Mouse (Mus musculus): Measurements from ENCODE around the gene Nudt5. TPM values are rescaled to one million over a fixed set of nuclear protein-coding genes. Genes with fewer than 3 reads are reported as not detected.

The Nudt5 gene
- total RNA-seq, 1 experiment, result 67.8 TPM

- DNase-seq (ENCODE audit: low read depth, low spot score), result no peak
- Histone ChIP-seq H3K4me1 (ENCODE audit: control insufficient read depth in 2 of 2, insufficient read depth in 2 of 2, low read length in 2 of 2, poor library complexity in 1 of 2) (no peaks in the 10 kb centered on the region), H3K9ac (ENCODE audit: insufficient read depth, low read depth, low read length, poor library complexity, severe bottlenecking) (no peak overlapping the region), H3K36me3 (ENCODE audit: control insufficient read depth, insufficient read depth, low read length, poor library complexity, severe bottlenecking) (peaks cover 5% of the 10 kb centered on the region), H3K27ac (ENCODE audit: insufficient read depth, low read depth, low read length, poor library complexity, severe bottlenecking) (no peak overlapping the region), H3K9me3 (ENCODE audit: control insufficient read depth, insufficient read depth, low read depth, low read length) (no peaks in the 10 kb centered on the region), H3K4me3 (ENCODE audit: insufficient read depth in 1 of 2, low read depth in 1 of 2, low read length in 2 of 2, poor library complexity in 1 of 2, severe bottlenecking in 1 of 2) (no peak overlapping the region)
- TF ChIP-seq MAFK (IDR thresholded peaks at IDR 0.05; ENCODE audit: insufficient read depth, low read depth, low read length) (no peak), CHD2 (IDR thresholded peaks at IDR 0.05; ENCODE audit: low read depth, low read length) (no peak), HCFC1 (IDR thresholded peaks at IDR 0.05; ENCODE audit: borderline replicate concordance, insufficient read depth, low read length) (no peak)
- in situ Hi-C loops (cut with MboI; ENCODE audit: low sequenced_read_pairs in 2 of 2, unreplicated experiment in 2 of 2), result no loop called here
These were observed 66.6 kb downstream of the Nudt5 start for GRCm38 (mm10) chr2:5911282-5911965.

Other genes starting within 250 kb of the Nudt5 start
- 12.5 and 22.0 TPM in 2 replicates for gene Camk1d, start 130.5 kb upstream of the Nudt5 start, total RNA-seq (2012; rRNA removed)
- gene Cdc123, start 145 bp downstream of the Nudt5 start, total RNA-seq (2012; rRNA removed), result 121 and 147 TPM in 2 replicates
- 1.7 and 3.0 TPM in 2 replicates for gene Gm13199, start 17.9 kb downstream of the Nudt5 start, total RNA-seq (2012; rRNA removed)
- gene Sec61a2, start 50.4 kb downstream of the Nudt5 start, total RNA-seq (2012; rRNA removed), result 56.1 and 71.1 TPM in 2 replicates
- gene Dhtkd1, start 97.8 kb downstream of the Nudt5 start, total RNA-seq (2012; rRNA removed), result 12.0 and 28.1 TPM in 2 replicates
- 14.6 and 18.6 TPM in 2 replicates for gene Upf2, start 106.5 kb downstream of the Nudt5 start, total RNA-seq (2012; rRNA removed)

All from ES-E14 (cell line).